Mouse (Mus musculus): ENCODE measurements around the gene Gm21425. TPM values are rescaled to one million over a fixed set of nuclear protein-coding genes. Genes with fewer than 3 reads are reported as not detected.
"Not testable (repeated sequence)": the region's sequence is repeated elsewhere in the genome, so short reads cannot be mapped to it uniquely, and the experiment has no call there.

Gm21425 gene
- not detected in 2 replicates for polyA plus RNA-seq (2015; fragmentation: Nextera tagmentation; extraction: Ambion mirVana)

GRCm38 (mm10) chrY:13161668-13162067, at the start of gene Gm21425:
Gene Gm21425, plus strand, starts transcription at chrY:13161968.
- not testable (repeated sequence) for H3K27me3 ChIP-seq (replicated peaks; ENCODE audit: control insufficient read depth, insufficient read depth, low read length); H3K4me2 ChIP-seq (ENCODE audit: low read length); H3K36me3 ChIP-seq (ENCODE audit: control insufficient read depth, insufficient read depth)

GRCm38 (mm10) chrY:13133392-13133791, 28.4 kb upstream of the Gm21425 start, which contains the start of gene Gm21891:
Gene Gm21891, minus strand, starts transcription at chrY:13133492.
- not testable (repeated sequence) for H3K27ac ChIP-seq (ENCODE audit: low read length); H3K4me3 ChIP-seq (replicated peaks; ENCODE audit: low read length); H3K4me1 ChIP-seq (replicated peaks; ENCODE audit: control insufficient read depth, insufficient read depth, low read length); H3K9ac ChIP-seq (replicated peaks; ENCODE audit: low read depth, low read length); H3K36me3 ChIP-seq (ENCODE audit: control insufficient read depth, insufficient read depth); H3K9me3 ChIP-seq (ENCODE audit: control insufficient read depth, low read length); H3K4me2 ChIP-seq (ENCODE audit: low read length); ATAC-seq; H3K27me3 ChIP-seq (replicated peaks; ENCODE audit: control insufficient read depth, insufficient read depth, low read length)
- no CpG with 5 or more reads among the region's 3 CpGs for WGBS

More at GRCm38 (mm10) chrY:13161668-13162067, at the start of gene Gm21425:
- not testable (repeated sequence) for H3K9me3 ChIP-seq (ENCODE audit: control insufficient read depth, low read length); H3K4me1 ChIP-seq (replicated peaks; ENCODE audit: control insufficient read depth, insufficient read depth, low read length); H3K27ac ChIP-seq (ENCODE audit: low read length); H3K9ac ChIP-seq (replicated peaks; ENCODE audit: low read depth, low read length); H3K4me3 ChIP-seq (replicated peaks; ENCODE audit: low read length); ATAC-seq

Other genes starting within 250 kb of the Gm21425 start
- not detected in 2 replicates for gene Gm20807, start 119.1 kb upstream of the Gm21425 start, polyA plus RNA-seq (2015; fragmentation: Nextera tagmentation; extraction: Ambion mirVana)
- not detected in 2 replicates for gene Gm21891, start 28.5 kb upstream of the Gm21425 start, polyA plus RNA-seq (2015; fragmentation: Nextera tagmentation; extraction: Ambion mirVana)
- not detected in 2 replicates for gene Gm21828, start 62.0 kb downstream of the Gm21425 start, polyA plus RNA-seq (2015; fragmentation: Nextera tagmentation; extraction: Ambion mirVana)
- not detected in 2 replicates for gene Gm21440, start 90.4 kb downstream of the Gm21425 start, polyA plus RNA-seq (2015; fragmentation: Nextera tagmentation; extraction: Ambion mirVana)
- gene Gm21454, start 90.5 kb downstream of the Gm21425 start, polyA plus RNA-seq (2015; fragmentation: Nextera tagmentation; extraction: Ambion mirVana) = not detected in 2 replicates
- not detected in 2 replicates for gene Gm21725, start 187.1 kb downstream of the Gm21425 start, polyA plus RNA-seq (2015; fragmentation: Nextera tagmentation; extraction: Ambion mirVana)